Mouse (Mus musculus) liver, adult 2 months (tissue): ENCODE measurements around the gene Gcnt1.

Source experiments
- CTCF ChIP-seq: fragments of 200-500 bp; IDR thresholded peaks from 2 replicates; pipeline ENCODE4 v1.5.1; 2011; ENCODE audit warnings: low read depth, low read length, control low read depth
- POLR2A ChIP-seq: fragments of 200-500 bp; IDR thresholded peaks from 2 replicates; pipeline ENCODE4 v1.6.1; 2011; ENCODE audit warnings: low read length, control low read depth; ENCODE audit not compliant: insufficient read depth; ENCODE audit errors: extremely low read depth

GRCm38 (mm10) chr19:17410465-17411065 is 37.9 kb upstream of the Gcnt1 start:
- TF ChIP-seq POLR2A: no peak
- TF ChIP-seq CTCF: no peak
